Mouse (Mus musculus) adrenal gland, adult 18-20 months (tissue): ENCODE data around the gene Zfp651. TPM values are rescaled to one million over a fixed set of nuclear protein-coding genes. Genes with fewer than 3 reads are reported as not detected.
A peak's percentile ranks its signal among the peaks of the same experiment; 100 is the strongest.

Experiments
- DNase-seq, 2 experiments: peaks; one replicate each; pipeline ENCODE4 v3.0.0; 2021 to 2022; ENCODE audit warnings: low spot score in 2 of 2
- total RNA-seq, 2 experiments: library from RNA; stranded (reverse); gene quantifications; 1 replicate in 1 of 2; 2 replicates in 1 of 2; pipeline ENCODE4 v1.2.3; 2021

Zfp651 gene
- total RNA-seq, 2 experiments from 2014 or later: 22.8 to 32.5 TPM

- peak in 1 of 2 experiments; percentile 22 for DNase-seq
Measured at GRCm38 (mm10) chr9:121761787-121762186, 2.7 kb downstream of the Zfp651 start.

DNA sequence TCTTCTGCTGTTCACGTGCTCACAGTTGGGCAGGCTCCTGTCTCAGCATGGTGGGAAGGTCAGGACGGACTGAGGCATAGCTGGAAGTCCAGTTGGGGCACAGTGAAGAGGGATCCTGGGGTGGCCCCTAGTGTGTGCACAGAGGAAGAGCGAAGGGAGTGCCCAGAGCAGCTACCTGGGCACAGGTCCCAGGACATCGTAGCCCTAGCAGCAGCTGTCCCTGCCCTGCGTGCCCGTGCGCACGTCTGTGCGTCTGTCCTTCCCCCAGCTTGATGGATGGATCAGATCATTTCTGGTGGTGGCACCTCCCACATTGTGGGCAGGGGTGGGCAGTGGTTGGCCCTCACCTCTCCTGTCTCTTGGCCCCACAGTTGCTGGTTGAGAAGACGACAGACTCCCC is 3.1 kb downstream of the Zfp651 start:
- DNase-seq: peak in 1 of 2 experiments; percentile 22

DNA sequence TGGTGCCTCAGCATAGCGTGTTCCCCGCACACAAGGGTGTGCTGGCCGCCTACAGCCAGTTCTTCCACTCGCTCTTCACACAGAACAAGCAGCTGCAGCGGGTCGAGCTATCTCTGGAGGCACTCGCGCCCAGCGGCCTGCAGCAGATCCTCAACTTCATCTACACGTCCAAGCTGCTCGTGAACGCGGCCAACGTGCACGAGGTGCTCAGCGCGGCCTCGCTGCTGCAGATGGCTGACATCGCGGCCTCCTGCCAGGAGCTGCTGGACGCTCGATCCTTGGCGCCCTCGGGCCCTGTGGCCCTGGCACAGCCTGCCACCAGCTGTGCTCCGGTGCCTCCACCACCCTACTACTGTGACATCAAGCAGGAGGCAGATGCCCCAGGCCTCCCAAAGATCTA is 3.6 kb downstream of the Zfp651 start:
- peak in 1 of 2 experiments; percentile 20 for DNase-seq

DNA sequence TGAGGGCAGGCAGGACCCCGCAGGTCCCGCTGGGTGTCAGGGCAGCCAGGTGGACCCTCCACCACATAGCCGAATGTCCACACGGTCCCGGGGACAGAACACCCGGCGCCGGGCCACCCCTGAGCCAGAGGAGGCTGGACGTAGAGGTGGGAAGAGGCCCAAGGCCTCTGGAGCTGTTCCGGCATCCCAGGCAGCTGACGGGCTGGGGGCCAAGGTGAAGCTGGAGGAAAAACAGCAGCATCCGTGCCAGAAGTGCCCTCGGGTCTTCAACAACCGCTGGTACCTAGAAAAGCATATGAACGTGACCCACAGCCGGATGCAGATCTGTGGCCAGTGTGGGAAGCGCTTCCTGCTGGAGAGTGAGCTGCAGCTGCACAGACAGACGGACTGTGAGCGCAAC is 4.6 kb downstream of the Zfp651 start:
- no peak for DNase-seq

DNA sequence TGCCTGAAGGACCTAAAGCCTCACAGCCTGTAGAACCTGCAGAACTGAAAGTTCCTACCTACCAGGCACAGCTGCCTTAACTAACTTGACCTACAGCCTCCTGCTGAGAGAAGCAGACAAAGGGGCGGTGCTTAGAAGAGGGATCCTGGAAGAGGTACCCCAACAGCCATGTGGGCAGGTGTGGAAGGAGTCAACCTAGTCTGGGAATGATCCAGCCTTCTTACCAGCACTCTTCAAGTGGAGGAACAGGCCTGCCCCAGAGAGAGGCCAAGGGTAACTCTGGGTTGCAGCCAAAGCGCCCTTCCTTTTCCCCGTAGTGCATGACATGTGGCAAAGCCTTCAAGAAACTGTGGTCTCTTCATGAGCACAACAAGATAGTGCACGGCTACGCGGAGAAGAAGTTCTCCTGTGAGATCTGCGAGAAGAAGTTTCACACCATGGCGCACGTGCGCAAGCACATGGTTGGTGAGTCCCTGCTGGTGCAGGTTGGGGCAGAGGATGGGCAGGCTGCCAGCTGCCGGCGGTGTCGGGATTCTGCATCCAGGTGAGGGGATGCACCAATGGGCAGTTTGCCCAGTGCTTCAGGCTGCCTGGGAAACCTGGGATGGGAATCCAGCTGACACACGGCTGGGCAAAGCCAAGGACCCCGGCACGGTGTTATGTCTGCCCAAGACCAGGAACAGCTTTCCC is 6.2 kb downstream of the Zfp651 start:
- no peak for DNase-seq

DNA sequence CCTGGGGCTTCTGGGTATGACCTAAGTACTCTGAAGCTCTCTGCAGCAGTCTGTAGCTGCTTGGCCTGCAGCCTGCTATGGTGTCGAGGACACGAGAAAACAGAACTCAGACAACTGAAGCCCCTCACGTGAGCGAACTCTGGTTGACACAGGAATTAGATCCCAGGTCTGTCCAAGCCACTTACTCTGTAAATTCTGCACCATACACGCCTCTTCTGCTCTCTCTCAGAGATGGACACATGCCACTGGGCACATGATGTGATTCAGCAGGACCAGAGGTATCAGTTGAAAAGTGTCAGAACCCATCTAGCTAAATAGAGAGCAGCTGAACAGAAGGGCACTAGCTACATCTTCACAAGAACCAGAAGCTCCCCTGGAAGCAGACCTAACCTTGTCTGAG is 13.3 kb downstream of the Zfp651 start:
- no peak for DNase-seq

GRCm38 (mm10) chr9:121775951-121776350 is 16.8 kb downstream of the Zfp651 start:
- no peak for DNase-seq

DNA sequence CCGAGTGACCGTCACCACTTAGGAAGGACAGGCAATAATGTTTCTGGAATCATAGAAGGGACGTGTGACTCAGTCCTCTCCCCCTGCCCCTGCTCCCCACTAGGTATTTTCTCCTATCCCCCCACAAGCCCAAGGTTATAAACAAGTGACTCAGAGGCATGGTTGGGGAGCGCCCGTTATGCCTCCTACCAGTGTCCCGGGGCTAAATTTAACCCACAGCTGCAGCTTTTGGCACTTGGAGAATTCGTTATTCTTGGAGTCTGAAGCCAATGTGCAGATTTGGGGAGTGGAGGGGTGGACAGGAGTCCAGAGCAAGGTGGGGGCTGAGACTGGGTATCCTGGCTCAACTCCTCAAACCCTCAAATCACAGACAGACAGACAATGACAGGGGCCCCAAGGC is 17.4 kb downstream of the Zfp651 start:
- DNase-seq: no peak

DNA sequence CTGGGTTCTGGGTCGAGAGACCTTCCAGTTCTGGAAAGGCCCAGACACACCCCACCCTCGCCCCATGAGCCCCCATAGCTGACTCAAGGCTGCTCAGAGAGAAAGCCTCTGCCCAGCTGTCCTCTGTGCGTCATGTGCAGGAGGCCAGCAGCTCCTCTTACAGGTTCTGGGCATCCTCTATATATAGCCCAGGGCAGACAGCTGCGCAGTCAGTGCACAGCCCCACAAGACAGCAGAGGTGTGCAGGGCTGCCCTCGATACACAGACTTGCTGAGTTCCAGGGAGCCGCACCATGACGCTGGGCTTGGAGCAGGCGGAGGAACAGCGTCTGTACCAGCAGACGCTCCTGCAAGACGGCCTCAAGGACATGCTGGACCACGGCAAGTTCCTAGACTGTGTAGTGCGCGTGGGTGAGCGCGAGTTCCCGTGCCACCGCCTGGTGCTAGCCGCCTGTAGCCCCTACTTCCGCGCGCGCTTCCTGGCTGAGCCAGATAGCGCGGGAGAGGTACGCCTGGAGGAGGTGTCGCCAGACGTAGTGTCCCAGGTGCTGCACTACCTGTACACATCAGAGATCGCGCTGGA is 18.4 kb downstream of the Zfp651 start, which contains the start of gene Klhl40:
Gene Klhl40 (plus strand): TSS at position 124 of the 582 bp plus-strand sequence.
- DNase-seq: no peak

- no peak for DNase-seq
Measured at GRCm38 (mm10) chr9:121778066-121778624, 19.0 kb downstream of the Zfp651 start.

GRCm38 (mm10) chr9:121784801-121785200 is 25.7 kb downstream of the Zfp651 start:
- no peak for DNase-seq

DNA sequence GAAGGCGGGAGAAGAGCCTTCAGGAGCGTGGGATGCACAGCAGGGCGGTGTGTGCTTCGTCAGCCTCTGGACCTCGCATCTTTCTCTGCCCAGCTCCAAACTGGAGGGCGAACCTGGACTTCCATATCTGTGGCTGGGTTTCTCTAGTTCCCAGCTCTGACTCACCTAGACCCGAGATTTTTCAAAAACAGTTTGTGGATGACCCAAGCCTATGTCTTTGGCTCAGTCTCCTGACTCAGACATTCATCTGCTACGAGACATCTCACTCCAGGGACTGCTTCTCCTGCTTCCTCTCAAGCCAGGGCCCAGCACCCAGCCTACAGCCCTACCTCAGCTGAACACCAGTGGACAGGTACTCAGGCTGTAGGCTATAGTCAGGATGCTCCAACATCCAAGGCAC is 26.1 kb downstream of the Zfp651 start:
- DNase-seq: no peak

GRCm38 (mm10) chr9:121786359-121786758 is 27.2 kb downstream of the Zfp651 start:
- DNase-seq: no peak

- peak; percentile 52 to 54 for DNase-seq
Measured at GRCm38 (mm10) chr9:121791206-121791605, 32.1 kb downstream of the Zfp651 start.

DNA sequence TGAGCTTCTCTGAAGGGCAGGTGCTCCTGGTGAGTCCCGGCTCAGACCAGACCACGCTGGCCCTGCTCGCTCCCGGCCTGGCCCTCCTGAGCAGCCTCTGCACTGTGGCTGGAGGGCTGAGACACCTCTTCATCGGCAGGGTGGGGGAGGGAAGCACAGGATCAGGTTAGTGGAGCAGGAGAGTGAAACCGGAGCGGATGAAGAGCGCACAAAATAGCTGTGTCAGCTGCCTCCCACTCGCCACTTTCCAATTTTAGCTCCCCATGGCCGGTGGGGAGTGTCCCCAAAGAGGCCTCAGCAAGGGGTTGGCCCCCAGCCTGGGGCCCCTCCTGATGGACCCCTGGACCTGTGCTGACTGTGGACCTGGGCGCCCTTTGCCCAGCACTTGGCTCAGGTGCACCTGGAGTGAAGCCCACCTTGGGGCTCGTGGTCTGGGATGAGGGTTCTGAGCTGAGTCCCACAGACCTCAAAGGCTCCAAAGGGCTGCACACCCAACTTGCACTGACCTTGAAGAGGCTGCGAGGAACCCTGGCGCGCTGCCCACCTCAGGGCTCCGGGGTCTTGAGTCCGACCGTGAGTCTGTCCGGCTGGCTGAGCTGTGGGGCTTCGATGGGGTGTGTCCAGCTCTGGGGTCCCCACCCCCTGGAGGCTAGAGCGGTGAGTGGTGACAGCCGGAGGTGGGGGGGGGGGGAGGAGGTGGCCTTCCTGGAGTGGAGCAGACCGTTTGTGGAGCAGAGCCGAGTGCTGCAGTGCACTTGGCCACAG is 32.8 kb downstream of the Zfp651 start, which contains the start of gene Hhatl:
Gene Hhatl (minus strand): TSS at position 751 of the 765 bp plus-strand sequence.
- no peak for DNase-seq

DNA sequence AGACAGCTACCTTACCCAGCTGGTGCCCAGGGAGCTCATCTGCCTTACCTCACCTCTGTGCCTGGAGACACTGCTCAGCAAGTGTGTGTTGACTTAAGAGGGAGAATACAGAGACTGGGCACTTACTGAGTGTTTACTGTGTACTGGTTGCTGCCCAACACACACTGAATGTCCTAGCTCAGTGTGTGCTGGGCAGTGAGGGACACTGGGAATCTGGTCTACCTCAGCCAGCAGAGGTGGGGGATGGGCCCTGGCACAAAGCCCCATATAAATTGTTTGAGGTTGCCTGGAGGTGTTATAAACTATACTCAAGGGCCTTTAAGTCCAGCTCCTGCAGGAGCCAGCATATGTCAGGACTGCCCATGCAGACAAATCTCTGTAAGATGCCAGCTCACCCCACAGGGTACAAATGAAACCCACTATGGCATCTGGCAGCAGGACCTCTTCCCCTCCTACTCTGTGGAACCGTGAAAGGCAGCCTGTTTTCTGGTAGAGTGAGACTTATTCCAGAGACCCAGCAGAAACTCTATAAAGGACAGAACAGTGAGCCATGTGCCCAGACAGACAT is 35.9 kb downstream of the Zfp651 start:
- no peak for DNase-seq

DNA sequence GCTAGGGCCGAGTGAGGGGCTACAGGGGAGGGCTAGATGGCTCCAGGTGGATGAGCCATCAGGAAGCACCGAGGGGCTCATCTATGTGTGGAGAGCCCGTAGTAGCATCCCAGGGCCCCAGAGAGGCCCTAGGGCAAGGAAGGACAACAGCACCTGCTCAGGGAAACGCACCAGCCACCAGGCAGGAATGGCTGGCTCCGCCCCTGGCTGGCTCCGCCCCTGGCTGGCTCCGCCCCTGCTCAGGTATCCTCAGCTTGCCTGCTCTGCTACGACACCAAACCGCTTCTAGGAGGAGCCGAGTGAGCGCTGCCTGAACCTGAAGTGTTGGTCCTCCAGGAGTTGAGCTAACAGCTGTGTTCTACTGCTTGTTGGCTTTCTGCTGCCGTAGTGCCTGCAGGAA is 38.6 kb downstream of the Zfp651 start:
- no peak for DNase-seq

DNA sequence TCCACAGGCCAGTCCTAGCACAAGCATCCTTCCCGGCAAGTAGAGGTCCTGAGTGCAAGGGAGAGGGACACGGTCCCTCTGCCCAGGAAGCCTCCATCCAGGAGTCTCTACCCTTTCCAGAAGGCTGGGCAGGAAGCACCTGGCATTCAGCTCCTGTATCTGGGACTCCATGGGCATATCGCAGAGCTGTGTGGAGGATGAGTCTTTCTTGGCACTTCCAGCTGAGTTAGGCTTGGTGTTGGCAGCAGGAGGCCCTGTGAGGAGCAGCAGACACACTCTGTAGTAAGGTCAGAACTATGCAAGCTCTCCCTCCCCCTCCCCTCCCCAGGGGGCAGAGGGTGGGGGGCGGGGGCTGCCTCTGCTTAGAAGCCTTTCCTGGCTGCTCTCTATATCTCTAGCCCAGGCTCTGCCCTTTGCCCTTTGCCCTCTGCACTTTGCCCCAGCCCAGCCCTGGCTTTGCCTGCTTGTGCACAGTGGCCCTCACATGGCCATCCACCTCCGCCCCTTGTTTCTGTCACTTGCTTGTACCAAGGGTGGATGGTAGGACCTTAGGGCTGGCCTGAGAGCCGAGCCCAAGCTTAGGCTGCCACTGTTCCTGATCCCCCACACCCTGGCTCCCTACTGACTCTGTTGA is 39.9 kb downstream of the Zfp651 start:
- DNase-seq: no peak

DNA sequence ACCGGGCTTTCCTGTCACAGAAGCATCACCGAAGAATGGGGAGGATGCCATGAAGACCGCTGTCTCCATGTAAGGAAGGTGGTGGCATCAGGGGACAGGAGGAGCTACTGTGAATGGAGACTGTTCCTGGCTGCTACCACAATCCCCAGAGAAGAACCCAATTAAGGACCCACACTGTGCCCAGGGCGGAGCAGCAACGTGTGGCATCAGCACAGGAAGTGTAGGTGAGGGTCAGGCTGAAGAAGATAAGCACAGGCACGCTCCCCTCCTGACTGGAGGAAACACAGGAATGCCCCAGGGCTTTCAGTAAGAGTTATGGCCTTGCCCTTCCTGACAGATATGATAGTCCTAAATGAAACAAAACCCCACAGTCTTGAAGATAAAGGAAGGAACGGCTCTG is 43.6 kb downstream of the Zfp651 start:
- no peak for DNase-seq

DNA sequence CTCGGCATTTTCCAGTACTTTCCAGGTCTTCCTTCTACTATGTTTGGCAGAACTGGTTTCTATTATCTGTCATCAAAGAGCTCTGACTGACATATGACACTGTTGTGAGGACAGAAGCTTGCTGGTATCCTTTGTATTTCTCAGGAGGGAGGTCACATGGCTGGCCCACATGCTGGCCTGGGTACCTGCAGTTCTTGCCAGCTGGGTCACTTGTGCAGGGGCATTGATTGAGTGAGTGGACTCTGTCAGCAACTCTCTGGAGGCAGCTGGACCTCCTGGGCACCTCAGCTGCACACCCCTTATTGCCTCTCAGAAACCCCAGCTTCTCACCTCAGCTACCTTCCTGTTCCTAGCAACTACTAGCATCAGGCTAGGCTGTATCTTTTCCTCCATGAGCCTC is 48.4 kb downstream of the Zfp651 start:
- no peak for DNase-seq

DNA sequence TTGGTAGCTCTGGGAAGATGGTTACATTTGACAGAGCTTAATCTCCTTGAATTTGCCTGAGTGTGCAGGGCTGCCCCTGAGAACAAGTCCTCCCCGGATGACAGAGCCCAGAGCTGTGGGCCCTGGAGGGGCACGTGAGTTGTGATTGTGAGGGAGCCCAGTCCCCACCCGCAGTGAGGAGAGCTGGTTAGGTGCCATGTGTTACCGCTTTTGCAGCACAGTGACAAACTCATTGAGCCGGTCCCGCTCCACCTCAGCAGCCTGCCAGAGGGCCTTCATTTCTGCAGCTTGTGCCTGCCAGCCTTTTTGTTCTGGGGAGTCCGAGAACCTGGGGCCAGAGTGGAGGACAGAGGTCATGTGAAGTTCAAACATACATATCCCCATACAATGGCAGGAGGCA is 48.8 kb downstream of the Zfp651 start:
- DNase-seq: no peak
